Mouse (Mus musculus) brown adipose tissue, adult 24 weeks (tissue): Measurements from ENCODE around the gene Gm21256. TPM values are rescaled to one million over a fixed set of nuclear protein-coding genes. Genes with fewer than 3 reads are reported as not detected.
"Not testable (repeated sequence)": the region's sequence is repeated elsewhere in the genome, so short reads cannot be mapped to it uniquely, and the experiment has no call there.

Experiments used
- H3K27ac ChIP-seq: fragments of 200-500 bp; replicated peaks from 2 replicates; pipeline ENCODE4 v1.5.1; 2012; ENCODE audit warnings: low read depth, mild to moderate bottlenecking, low read length
- H3K4me1 ChIP-seq: fragments of 200-500 bp; 2 replicates; pipeline ENCODE4 v1.6.1; 2012; ENCODE audit warnings: low read length, mixed read lengths; ENCODE audit not compliant: control insufficient read depth, insufficient read depth, insufficient read length
- H3K4me3 ChIP-seq: fragments of 200-500 bp; 2 replicates; pipeline ENCODE4 v1.5.1; 2012; ENCODE audit warnings: low read depth, mild to moderate bottlenecking, low read length, moderate library complexity; ENCODE audit not compliant: insufficient read depth
- polyA plus RNA-seq: library from polyadenylated mRNA; stranded (reverse); fragments of >200 nt; gene quantifications from 2 replicates; pipeline ENCODE4 v1.2.4, GENCODE M21; 2012; ENCODE audit not compliant: missing spikeins, insufficient read depth, insufficient read length

Gene Gm21256
- not detected in 2 replicates for polyA plus RNA-seq

GRCm38 (mm10) chrY:47450660-47451059 lies at the start of gene Gm21256:
Gene Gm21256, plus strand, starts transcription at chrY:47450960.
- H3K4me1 ChIP-seq, H3K27ac ChIP-seq, H3K4me3 ChIP-seq: not testable (repeated sequence)

Other genes with a start within 250 kb of the Gm21256 start
- gene Gm21170, start 240.1 kb downstream of the Gm21256 start, polyA plus RNA-seq = not detected in 2 replicates